Comparison of ENCODE assay signal across 8 mouse cellular contexts in the genomic region with DNA sequence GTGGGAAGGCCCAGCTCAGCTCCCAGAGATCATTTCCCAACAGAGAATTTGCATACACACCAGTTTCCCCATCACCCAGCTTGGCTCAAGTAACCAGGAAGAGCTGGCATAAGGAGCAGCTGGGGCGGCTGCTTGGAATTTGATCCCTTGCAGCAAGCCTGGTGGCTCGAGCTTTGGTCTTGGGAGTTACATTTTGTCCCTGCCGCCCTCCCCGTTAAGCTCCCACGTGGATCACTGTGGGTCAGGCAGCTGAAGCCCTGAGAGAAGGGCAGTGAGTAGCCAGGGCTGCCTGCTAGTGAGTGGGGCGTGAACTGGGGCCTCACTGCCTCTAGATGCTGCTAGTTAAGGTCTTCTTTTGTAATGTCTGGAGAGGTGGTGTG. TPM values are rescaled to one million over a fixed set of nuclear protein-coding genes. Genes with fewer than 3 reads are reported as not detected.
A peak's percentile ranks its signal among the peaks of the same experiment; 100 is the strongest.
DNase-seq lines count a peak whose midpoint lies in the region; ATAC-seq and TF ChIP-seq lines count a peak whose summit lies in the region.

No protein-coding gene starts in this region.

- no peaks in the 10 kb centered on the region for H3K27me3 ChIP-seq in hindbrain, embryonic 16.5 days (replicated peaks; ENCODE audit: control insufficient read depth, insufficient read depth, low read length)
- H3K27me3 ChIP-seq in hindbrain, embryonic 14.5 days (ENCODE audit: control insufficient read depth, insufficient read depth, low read length): no peaks in the 10 kb centered on the region
- no peaks in the 10 kb centered on the region for H3K27me3 ChIP-seq in MEL (ENCODE audit: control insufficient read depth in 1 of 2, insufficient read depth in 2 of 2, low read length in 2 of 2)
- no peaks in the 10 kb centered on the region for H3K27me3 ChIP-seq in embryonic facial prominence, embryonic 13.5 days
- H3K27me3 ChIP-seq in kidney, postnatal 0 days (ENCODE audit: insufficient read depth, low read length): no peaks in the 10 kb centered on the region
- no peaks in the 10 kb centered on the region for H3K27me3 ChIP-seq in myocyte (ENCODE audit: control insufficient read depth, insufficient read depth, insufficient read length)

- TF ChIP-seq EP300 in MEL (IDR thresholded peaks at IDR 0.05; ENCODE audit: low read depth in 1 of 2, low read length in 2 of 2): no peak

- TF ChIP-seq CTCF in MEL (IDR thresholded peaks at IDR 0.05 in 2 of 3, conservative IDR thresholded peaks at IDR 0.05 in 1 of 3; ENCODE audit: control insufficient read depth in 1 of 3, insufficient read depth in 1 of 3, low read depth in 2 of 3, low read length in 3 of 3, poor library complexity in 1 of 3, severe bottlenecking in 1 of 3): no peak
- TF ChIP-seq CTCF in kidney, postnatal 0 days (IDR thresholded peaks at IDR 0.05; ENCODE audit: low read depth): no peak

- no peak for TF ChIP-seq POLR2A in MEL (IDR thresholded peaks at IDR 0.05; ENCODE audit: control insufficient read depth in 1 of 2, insufficient read depth in 1 of 2, low read depth in 1 of 2, low read length in 2 of 2, poor library complexity in 1 of 2)
- TF ChIP-seq POLR2A in myocyte (IDR thresholded peaks at IDR 0.05; ENCODE audit: insufficient read length, low read depth): peak; percentile 54

- WGBS in hindbrain, embryonic 16.5 days: 45% methylated on average over 6 of the region's 6 CpGs
- WGBS in hindbrain, embryonic 14.5 days: 37% methylated on average over 6 of the region's 6 CpGs
- 25% methylated on average over 6 of the region's 6 CpGs for WGBS in embryonic facial prominence, embryonic 13.5 days
- WGBS in kidney, postnatal 0 days: 15% methylated on average over 6 of the region's 6 CpGs

- no peak overlapping the region for H3K4me3 ChIP-seq in hindbrain, embryonic 16.5 days (ENCODE audit: low read length)
- no peak overlapping the region for H3K4me3 ChIP-seq in hindbrain, embryonic 14.5 days (replicated peaks; ENCODE audit: low read length)
- H3K4me3 ChIP-seq in MEL (ENCODE audit: control insufficient read depth in 1 of 2, insufficient read depth in 1 of 2, low read depth in 2 of 2, low read length in 2 of 2) (no peak overlapping the region), myocyte (no peak overlapping the region)
- H3K4me3 ChIP-seq in embryonic facial prominence, embryonic 13.5 days: no peak overlapping the region
- no peak overlapping the region for H3K4me3 ChIP-seq in kidney, postnatal 0 days (replicated peaks; ENCODE audit: low read depth, low read length)

- no peak for TF ChIP-seq RAD21 in MEL (IDR thresholded peaks at IDR 0.05; ENCODE audit: low read depth, low read length)

- H3K79me2 ChIP-seq in MEL (ENCODE audit: control insufficient read depth, insufficient read depth, low read length, poor library complexity): no peaks in the 10 kb centered on the region
- H3K79me2 ChIP-seq in myocyte (ENCODE audit: control insufficient read depth, insufficient read depth): peaks cover 4% of the 10 kb centered on the region

- peak overlapping the region; percentile 3 for H3ac ChIP-seq in myocyte (ENCODE audit: control insufficient read depth, insufficient read length)

- no peak overlapping the region for H3K9ac ChIP-seq in hindbrain, embryonic 16.5 days (ENCODE audit: low read depth, low read length)
- H3K9ac ChIP-seq in hindbrain, embryonic 14.5 days: no peak overlapping the region
- peak overlapping the region; percentile 44 for H3K9ac ChIP-seq in MEL (ENCODE audit: control insufficient read depth, low read depth, low read length, poor library complexity, severe bottlenecking)
- H3K9ac ChIP-seq in embryonic facial prominence, embryonic 13.5 days: no peak overlapping the region
- H3K9ac ChIP-seq in kidney, postnatal 0 days (ENCODE audit: low read depth, low read length): no peak overlapping the region

- H3K4me2 ChIP-seq in hindbrain, embryonic 16.5 days (ENCODE audit: low read length): no peak overlapping the region
- no peak overlapping the region for H3K4me2 ChIP-seq in hindbrain, embryonic 14.5 days (replicated peaks)
- H3K4me2 ChIP-seq in embryonic facial prominence, embryonic 13.5 days: no peak overlapping the region
- no peak overlapping the region for H3K4me2 ChIP-seq in kidney, postnatal 0 days (ENCODE audit: low read length)
- H3K4me2 ChIP-seq in myocyte (ENCODE audit: low read depth): peak overlapping the region; percentile 65

- no peak for DNase-seq in hindbrain, embryonic 14.5 days (ENCODE audit: low spot score)
- no peak for DNase-seq in MEL (ENCODE audit: low read depth, low spot score)
- peak; percentile 65 for DNase-seq in kidney, postnatal 0 days (ENCODE audit: low spot score)
- DNase-seq in frontal cortex, postnatal 10 days (ENCODE audit: low spot score in 2 of 2): no peak

- peaks cover 14% of the 10 kb centered on the region for H3K4me1 ChIP-seq in hindbrain, embryonic 16.5 days (ENCODE audit: control insufficient read depth, insufficient read depth, low read depth, low read length)
- H3K4me1 ChIP-seq in hindbrain, embryonic 14.5 days (replicated peaks; ENCODE audit: control insufficient read depth, insufficient read depth, low read length): no peaks in the 10 kb centered on the region
- H3K4me1 ChIP-seq in MEL (ENCODE audit: control insufficient read depth in 1 of 2, insufficient read depth in 2 of 2, low read length in 2 of 2): peaks cover 10 to 33% of the 10 kb centered on the region in 2 experiments
- H3K4me1 ChIP-seq in embryonic facial prominence, embryonic 13.5 days: peaks cover 28% of the 10 kb centered on the region
- peaks cover 13% of the 10 kb centered on the region; the same call in 1 of the 2 replicates for H3K4me1 ChIP-seq in kidney, postnatal 0 days (replicated peaks; ENCODE audit: insufficient read depth, low read length)

- peaks cover 6% of the 10 kb centered on the region; the same call in 1 of the 2 replicates for H3K36me3 ChIP-seq in hindbrain, embryonic 16.5 days (ENCODE audit: control insufficient read depth, insufficient read depth, low read length)
- H3K36me3 ChIP-seq in hindbrain, embryonic 14.5 days (replicated peaks; ENCODE audit: control insufficient read depth, insufficient read depth): peaks cover 20% of the 10 kb centered on the region
- peaks cover 0 to 19% of the 10 kb centered on the region in 2 experiments; a peak in 2 of 4 replicates for H3K36me3 ChIP-seq in MEL (ENCODE audit: control insufficient read depth in 1 of 2, insufficient read depth in 2 of 2, low read length in 2 of 2)
- peaks cover 32% of the 10 kb centered on the region for H3K36me3 ChIP-seq in embryonic facial prominence, embryonic 13.5 days
- H3K36me3 ChIP-seq in kidney, postnatal 0 days (ENCODE audit: insufficient read depth, low read length): no peaks in the 10 kb centered on the region; the same call in 1 of the 2 replicates
- peaks cover 6% of the 10 kb centered on the region for H3K36me3 ChIP-seq in myocyte (ENCODE audit: control insufficient read depth, insufficient read depth)

- no peaks in the 10 kb centered on the region for H3K9me3 ChIP-seq in hindbrain, embryonic 16.5 days (ENCODE audit: control insufficient read depth, low read length)
- no peaks in the 10 kb centered on the region for H3K9me3 ChIP-seq in hindbrain, embryonic 14.5 days (ENCODE audit: control insufficient read depth, low read length)
- H3K9me3 ChIP-seq in MEL (replicated peaks; ENCODE audit: insufficient read depth, low read length): no peaks in the 10 kb centered on the region
- H3K9me3 ChIP-seq in embryonic facial prominence, embryonic 13.5 days: no peaks in the 10 kb centered on the region
- no peaks in the 10 kb centered on the region for H3K9me3 ChIP-seq in kidney, postnatal 0 days (replicated peaks; ENCODE audit: low read length)

- ATAC-seq in hindbrain, embryonic 16.5 days: no peak
- no peak for ATAC-seq in hindbrain, embryonic 14.5 days (ENCODE audit: low FRiP score)
- ATAC-seq in embryonic facial prominence, embryonic 13.5 days (ENCODE audit: insufficient number of reproducible peaks, insufficient read depth, low FRiP score, low TSS enrichment, low read depth): no peak; the same call in 1 of the 2 replicates
- peak; percentile 27 for ATAC-seq in kidney, postnatal 0 days (replicated peaks; ENCODE audit: low FRiP score, low read depth)
- ATAC-seq in cerebellum, adult (ENCODE audit: insufficient number of reproducible peaks, low FRiP score, low TSS enrichment): no peak

- H3K27ac ChIP-seq in hindbrain, embryonic 16.5 days (ENCODE audit: low read depth, low read length): peak overlapping the region; percentile 42; the same call in 1 of the 2 replicates
- no peak overlapping the region for H3K27ac ChIP-seq in hindbrain, embryonic 14.5 days
- peak overlapping the region; percentile 73 for H3K27ac ChIP-seq in MEL (ENCODE audit: control insufficient read depth, low read depth, low read length)
- peak overlapping the region; percentile 44; the same call in 1 of the 2 replicates for H3K27ac ChIP-seq in embryonic facial prominence, embryonic 13.5 days
- peak overlapping the region; percentile 66 for H3K27ac ChIP-seq in kidney, postnatal 0 days

RNA-seq across cellular contexts. Expression of gene Zc3h12a, which starts 11.9 kb away (rescaled TPM):
- 0.23 and 0.31 TPM in 2 replicates for polyA plus RNA-seq in hindbrain, embryonic 16.5 days (2015; fragmentation: Nextera tagmentation; extraction: Ambion mirVana)
- polyA plus RNA-seq in hindbrain, embryonic 14.5 days (2014; fragmentation: Nextera tagmentation; extraction: Ambion mirVana): 0.09 and 0.43 TPM in 2 replicates
- total RNA-seq in MEL (2012; rRNA removed): 0.92 and 0.95 TPM in 2 replicates
- polyA plus RNA-seq in MEL (2012; ENCODE audit: insufficient read depth in 1 of 2, insufficient read length in 2 of 2, low read depth in 1 of 2, low replicate concordance in 2 of 2, missing spikeins in 1 of 2) (1 to 10 TPM in 1 of 2 experiments, not detected in 1; 3.3 TPM), myocyte (2012; fragmentation: generic; extraction: Trizol) (5.9 TPM)
- polyA plus RNA-seq in embryonic facial prominence, embryonic 13.5 days (2015; fragmentation: Nextera tagmentation; extraction: Ambion mirVana): 0.70 and 0.80 TPM in 2 replicates
- 0.59 and 0.78 TPM in 2 replicates for polyA plus RNA-seq in kidney, postnatal 0 days (2015; fragmentation: Nextera tagmentation; extraction: Ambion mirVana)

RNA-seq across cellular contexts. Expression of gene Meaf6, which starts 30.8 kb away (rescaled TPM):
- 147 and 151 TPM in 2 replicates for polyA plus RNA-seq in hindbrain, embryonic 16.5 days (2015; fragmentation: Nextera tagmentation; extraction: Ambion mirVana)
- 165 and 171 TPM in 2 replicates for polyA plus RNA-seq in hindbrain, embryonic 14.5 days (2014; fragmentation: Nextera tagmentation; extraction: Ambion mirVana)
- 26.8 and 34.9 TPM in 2 replicates for total RNA-seq in MEL (2012; rRNA removed)
- polyA plus RNA-seq in MEL (2012; ENCODE audit: insufficient read depth in 1 of 2, insufficient read length in 2 of 2, low read depth in 1 of 2, low replicate concordance in 2 of 2, missing spikeins in 1 of 2) (10 to 100 TPM in 1 of 2 experiments, not detected in 1; 46.7 TPM), myocyte (2012; fragmentation: generic; extraction: Trizol) (19.3 TPM)
- 71.2 and 79.9 TPM in 2 replicates for polyA plus RNA-seq in embryonic facial prominence, embryonic 13.5 days (2015; fragmentation: Nextera tagmentation; extraction: Ambion mirVana)
- polyA plus RNA-seq in kidney, postnatal 0 days (2015; fragmentation: Nextera tagmentation; extraction: Ambion mirVana): 49.5 and 50.8 TPM in 2 replicates

RNA-seq across cellular contexts. Expression of gene Snip1, which starts 49.2 kb away (rescaled TPM):
- polyA plus RNA-seq in hindbrain, embryonic 16.5 days (2015; fragmentation: Nextera tagmentation; extraction: Ambion mirVana): 20.6 and 22.0 TPM in 2 replicates
- polyA plus RNA-seq in hindbrain, embryonic 14.5 days (2014; fragmentation: Nextera tagmentation; extraction: Ambion mirVana): 23.7 and 26.2 TPM in 2 replicates
- total RNA-seq in MEL (2012; rRNA removed): 35.6 and 40.6 TPM in 2 replicates
- 10 to 100 TPM; 33.4 to 62.2 TPM for polyA plus RNA-seq in MEL (2012; ENCODE audit: insufficient read depth in 1 of 2, insufficient read length in 2 of 2, low read depth in 1 of 2, low replicate concordance in 2 of 2, missing spikeins in 1 of 2)
- polyA plus RNA-seq in embryonic facial prominence, embryonic 13.5 days (2015; fragmentation: Nextera tagmentation; extraction: Ambion mirVana): 31.9 and 32.9 TPM in 2 replicates
- polyA plus RNA-seq in kidney, postnatal 0 days (2015; fragmentation: Nextera tagmentation; extraction: Ambion mirVana): 25.2 and 26.0 TPM in 2 replicates
- 14.3 TPM for polyA plus RNA-seq in myocyte (2012; fragmentation: generic; extraction: Trizol)

RNA-seq across cellular contexts. Expression of gene Dnali1, which starts 50.2 kb away (rescaled TPM):
- polyA plus RNA-seq in hindbrain, embryonic 16.5 days (2015; fragmentation: Nextera tagmentation; extraction: Ambion mirVana): 1.2 and 1.4 TPM in 2 replicates
- 1.5 and 1.8 TPM in 2 replicates for polyA plus RNA-seq in hindbrain, embryonic 14.5 days (2014; fragmentation: Nextera tagmentation; extraction: Ambion mirVana)
- 0.16 TPM in 1 of 2 replicates, not detected in the other for total RNA-seq in MEL (2012; rRNA removed)
- polyA plus RNA-seq in MEL (2012; ENCODE audit: insufficient read depth in 1 of 2, insufficient read length in 2 of 2, low read depth in 1 of 2, low replicate concordance in 2 of 2, missing spikeins in 1 of 2) (under 1 TPM in 1 of 2 experiments, not detected in 1; 0.08 TPM), myocyte (2012; fragmentation: generic; extraction: Trizol) (0.14 TPM)
- polyA plus RNA-seq in embryonic facial prominence, embryonic 13.5 days (2015; fragmentation: Nextera tagmentation; extraction: Ambion mirVana): 0.12 TPM in 1 of 2 replicates, not detected in the other
- polyA plus RNA-seq in kidney, postnatal 0 days (2015; fragmentation: Nextera tagmentation; extraction: Ambion mirVana): 0.05 and 0.14 TPM in 2 replicates
